Mouse (Mus musculus) adrenal gland, adult 8-10 months (tissue): ENCODE results near the gene Tbcel. TPM values are rescaled to one million over a fixed set of nuclear protein-coding genes. Genes with fewer than 3 reads are reported as not detected.

ENCODE experiments used
- DNase-seq: peaks from one replicate; pipeline ENCODE4 v3.0.0; 2022
- total RNA-seq, 4 experiments: library from RNA; stranded (reverse); gene quantifications; 2 replicates each; pipeline ENCODE4 v1.2.4; 2022

Tbcel gene
- total RNA-seq, 4 experiments from 2014 or later: 62.7 to 75.1 (median 65.4) TPM

GRCm38 (mm10) chr9:42484667-42485066, 22.9 kb downstream of the Tbcel start:
- DNase-seq: no peak

GRCm38 (mm10) chr9:42482944-42483343, 24.7 kb downstream of the Tbcel start:
- no peak for DNase-seq

GRCm38 (mm10) chr9:42476166-42476565, 31.4 kb downstream of the Tbcel start:
- no peak for DNase-seq

GRCm38 (mm10) chr9:42474244-42474643, 33.4 kb downstream of the Tbcel start:
- DNase-seq: no peak

- DNase-seq: peak; percentile 93
These were observed 35.5 kb downstream of the Tbcel start for GRCm38 (mm10) chr9:42471921-42472747.

GRCm38 (mm10) chr9:42471214-42471613, 36.4 kb downstream of the Tbcel start:
- peak; percentile 81 for DNase-seq

GRCm38 (mm10) chr9:42469323-42469722, 38.3 kb downstream of the Tbcel start:
- no peak for DNase-seq

GRCm38 (mm10) chr9:42468360-42468759, 39.2 kb downstream of the Tbcel start:
- no peak for DNase-seq

- no peak for DNase-seq
These were observed 40.3 kb downstream of the Tbcel start for GRCm38 (mm10) chr9:42467116-42467815.

- no peak for DNase-seq
These were observed 41.9 kb downstream of the Tbcel start for GRCm38 (mm10) chr9:42465661-42466091.

GRCm38 (mm10) chr9:42464181-42464580, 43.4 kb downstream of the Tbcel start:
- DNase-seq: no peak

GRCm38 (mm10) chr9:42463220-42463989, 44.2 kb downstream of the Tbcel start:
- peak; percentile 80 for DNase-seq

GRCm38 (mm10) chr9:42462585-42463219, 44.9 kb downstream of the Tbcel start:
- DNase-seq: no peak

- DNase-seq: peak; percentile 52
These were observed 46.1 kb downstream of the Tbcel start for GRCm38 (mm10) chr9:42461390-42462108.

- no peak for DNase-seq
These were observed 47.3 kb downstream of the Tbcel start for GRCm38 (mm10) chr9:42460353-42460752.

- no peak for DNase-seq
These were observed 47.9 kb downstream of the Tbcel start for GRCm38 (mm10) chr9:42459736-42460135.

GRCm38 (mm10) chr9:42458741-42459515, 48.7 kb downstream of the Tbcel start:
- DNase-seq: no peak

- DNase-seq: no peak
These were observed 50.1 kb downstream of the Tbcel start for GRCm38 (mm10) chr9:42457501-42457900.

- no peak for DNase-seq
These were observed 53.2 kb downstream of the Tbcel start for GRCm38 (mm10) chr9:42454364-42454763.

- no peak for DNase-seq
These were observed 58.6 kb downstream of the Tbcel start for GRCm38 (mm10) chr9:42449043-42449442.

GRCm38 (mm10) chr9:42442100-42442499, 65.5 kb downstream of the Tbcel start:
- DNase-seq: no peak
